Mouse (Mus musculus) ES-E14 (cell line): Measurements from ENCODE around the gene Lefty1. TPM values are rescaled to one million over a fixed set of nuclear protein-coding genes. Genes with fewer than 3 reads are reported as not detected.

Experiments
- DNase-seq: peaks from one replicate; pipeline ENCODE4 v3.0.0-alpha.2; 2013; ENCODE audit warnings: low read depth, low spot score
- H3K27ac ChIP-seq: 2 replicates; pipeline ENCODE4 v1.5.1; 2012; ENCODE audit warnings: low read depth, mild to moderate bottlenecking, low read length, moderate library complexity, mixed read lengths; ENCODE audit not compliant: poor library complexity, insufficient read depth, severe bottlenecking
- H3K36me3 ChIP-seq: 2 replicates; pipeline ENCODE4 v1.6.1; 2012; ENCODE audit warnings: mild to moderate bottlenecking, low read length, moderate library complexity, mixed read lengths; ENCODE audit not compliant: control insufficient read depth, poor library complexity, insufficient read depth, severe bottlenecking
- H3K4me1 ChIP-seq, 2 experiments: fragments of 150-350 bp in 1 of 2; sonication (generic) in 1 of 2; 2 replicates each; pipeline ENCODE4 v1.6.1; 2012; ENCODE audit warnings: low read length in 2 of 2, mild to moderate bottlenecking in 1 of 2, mixed read lengths in 1 of 2; ENCODE audit not compliant: control insufficient read depth in 2 of 2, insufficient read depth in 2 of 2, poor library complexity in 1 of 2
- H3K4me3 ChIP-seq, 2 experiments: fragments of 150-350 bp in 1 of 2; sonication (generic) in 1 of 2; 2 replicates each; pipeline ENCODE4 v1.5.1; 2012; ENCODE audit warnings: low read length in 2 of 2, low read depth in 1 of 2, mild to moderate bottlenecking in 1 of 2, mixed read lengths in 1 of 2; ENCODE audit not compliant: insufficient read depth in 1 of 2, poor library complexity in 1 of 2, severe bottlenecking in 1 of 2
- H3K9ac ChIP-seq: 2 replicates; pipeline ENCODE4 v1.6.1; 2012; ENCODE audit warnings: low read depth, mild to moderate bottlenecking, low read length, mixed read lengths; ENCODE audit not compliant: poor library complexity, insufficient read depth, severe bottlenecking
- H3K9me3 ChIP-seq: fragments of 150-350 bp; sonication (generic); 2 replicates; pipeline ENCODE4 v1.6.1; 2012; ENCODE audit warnings: low read depth, mild to moderate bottlenecking, low read length; ENCODE audit not compliant: control insufficient read depth, insufficient read depth
- CHD2 ChIP-seq: IDR thresholded peaks from 2 replicates; pipeline ENCODE4 v1.6.1; 2014; ENCODE audit warnings: mild to moderate bottlenecking, low read depth, low read length, inconsistent platforms
- HCFC1 ChIP-seq: IDR thresholded peaks from 2 replicates; pipeline ENCODE4 v1.6.1; 2012; ENCODE audit warnings: low read length, inconsistent platforms, borderline replicate concordance; ENCODE audit not compliant: insufficient read depth
- MAFK ChIP-seq: IDR thresholded peaks from 2 replicates; pipeline ENCODE4 v1.6.1; 2014; ENCODE audit warnings: mild to moderate bottlenecking, low read depth, low read length, inconsistent platforms; ENCODE audit not compliant: insufficient read depth
- ZC3H11A ChIP-seq: IDR thresholded peaks from 2 replicates; pipeline ENCODE4 v1.6.1; 2012; ENCODE audit warnings: low read depth, mild to moderate bottlenecking, inconsistent platforms, low read length, borderline replicate concordance
- ZNF384 ChIP-seq: IDR thresholded peaks from 2 replicates; pipeline ENCODE4 v1.6.1; 2012; ENCODE audit warnings: low read depth, low read length, inconsistent platforms
- in situ Hi-C, 2 experiments: fragments of 600-800 bp; cut with MboI; formaldehyde crosslinking; loops; one replicate each; pipeline ENCODE4 v1.15.1; 2025; ENCODE audit warnings: low sequenced_read_pairs in 2 of 2, inconsistent platforms in 1 of 2; ENCODE audit not compliant: unreplicated experiment in 2 of 2
- total RNA-seq: library from RNA; depleted of rRNA; stranded (reverse); fragments of 300-350 nt; gene quantifications from 2 replicates; pipeline ENCODE4 v1.2.3, GENCODE M21; 2012

The Lefty1 gene
- total RNA-seq, 1 experiment: 281 TPM

DNA sequence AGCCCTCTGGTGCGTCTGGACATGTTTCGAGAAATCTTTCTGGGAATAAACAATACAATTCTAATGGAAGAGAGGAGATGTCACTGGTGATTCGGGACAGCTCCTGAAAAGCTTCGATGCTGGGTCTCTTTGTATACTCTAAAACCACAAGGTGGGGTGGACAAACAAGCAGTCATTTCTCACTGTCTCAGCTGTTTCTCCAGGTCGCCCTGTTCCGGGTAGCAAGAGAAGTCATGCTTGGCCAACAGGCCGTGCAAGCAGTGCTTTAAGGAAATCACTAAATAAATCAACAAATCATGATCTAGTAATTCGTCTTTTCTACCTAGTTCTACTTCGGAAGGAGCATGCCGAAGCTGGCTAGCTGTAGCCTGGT lies 31.2 kb upstream of the Lefty1 start:
- H3K27ac ChIP-seq: peak overlapping the region; percentile 54; the same call in 1 of the 2 replicates
- peak overlapping the region; percentile 53; the same call in 1 of the 2 replicates for H3K9ac ChIP-seq
- peak overlapping the region; percentile 38 to 81 for H3K4me3 ChIP-seq
- no peak for DNase-seq
- H3K36me3 ChIP-seq: peaks cover 30% of the 10 kb centered on the region
- no peaks in the 10 kb centered on the region for H3K9me3 ChIP-seq
- peaks cover 4 to 17% of the 10 kb centered on the region in 2 experiments; a peak in 2 of 4 replicates for H3K4me1 ChIP-seq
- in situ Hi-C loops: no loop called here
- TF ChIP-seq ZC3H11A (no peak), ZNF384 (no peak), HCFC1 (no peak), MAFK (no peak), CHD2 (no peak)

DNA sequence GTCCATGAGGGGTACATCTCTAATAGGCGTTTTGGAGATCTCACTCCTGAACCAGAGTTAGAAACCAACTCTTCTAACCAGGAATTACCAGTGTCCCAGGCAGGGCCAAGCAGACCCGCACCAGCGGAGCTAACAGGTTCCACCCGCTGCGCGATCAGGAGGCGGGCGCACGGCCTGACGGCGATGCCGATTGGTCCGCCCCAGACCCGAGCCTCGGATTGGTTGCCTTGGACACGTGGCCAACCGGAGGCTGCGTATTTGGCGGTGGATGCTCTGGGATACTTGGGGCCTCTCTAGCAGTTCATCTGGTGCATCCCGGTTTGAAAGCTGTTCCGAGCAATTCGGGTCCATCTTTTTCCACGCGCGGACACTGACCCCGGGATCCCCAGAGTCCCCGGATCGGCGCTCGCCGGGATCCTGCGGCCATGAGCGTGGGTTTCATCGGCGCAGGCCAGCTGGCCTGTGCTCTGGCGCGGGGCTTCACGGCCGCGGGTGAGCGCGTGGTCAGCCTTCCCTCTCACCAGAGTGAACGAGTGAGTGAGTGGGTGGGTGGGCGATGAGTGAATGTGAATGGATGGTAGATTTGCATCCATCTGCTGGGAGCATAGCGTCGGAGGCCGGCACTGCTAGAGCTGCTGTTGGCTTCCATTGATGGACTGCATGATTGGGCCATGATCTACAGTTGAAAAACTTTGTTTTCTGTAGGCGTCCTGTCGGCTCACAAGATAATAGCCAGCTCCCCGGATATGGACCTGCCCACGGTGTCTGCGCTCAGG lies 30.6 kb upstream of the Lefty1 start, which contains the start of gene Pycr2:
Gene Pycr2, plus strand, starts transcription at position 255 of the 776 bp plus-strand sequence.
- in situ Hi-C loops: no loop called here
- peaks cover 34% of the 10 kb centered on the region for H3K36me3 ChIP-seq
- H3K27ac ChIP-seq: peak within 1 kb of the TSS; percentile 54
- no peaks in the 10 kb centered on the region for H3K9me3 ChIP-seq
- H3K4me3 ChIP-seq: peak within 1 kb of the TSS; percentile 81 to 87
- H3K9ac ChIP-seq: peak within 1 kb of the TSS; percentile 84
- TF ChIP-seq HCFC1 (no peak), CHD2 (peak; percentile 60; the same call in 1 of the 2 replicates)
- DNase-seq: peak; percentile 92
- peaks cover 4 to 21% of the 10 kb centered on the region in 2 experiments; a peak in 2 of 4 replicates for H3K4me1 ChIP-seq

DNA sequence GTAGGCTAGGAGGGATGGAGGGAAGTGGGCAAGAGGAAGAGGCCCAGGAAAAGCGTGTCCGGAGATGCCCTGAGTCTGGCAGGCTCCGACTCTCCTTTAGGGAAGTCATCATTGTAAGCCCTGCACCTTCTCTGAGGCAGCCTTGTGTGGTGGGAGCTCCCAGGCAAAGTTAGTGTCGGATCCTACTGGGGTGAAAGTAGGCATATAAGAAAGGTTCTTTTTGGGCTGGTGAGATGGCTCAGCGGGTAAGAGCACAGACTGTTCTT lies 30.1 kb upstream of the Lefty1 start:
- Histone ChIP-seq H3K27ac (no peak overlapping the region; the same call in 1 of the 2 replicates), H3K4me1 (peaks cover 4 to 22% of the 10 kb centered on the region in 2 experiments; a peak in 2 of 4 replicates)
- no peak for DNase-seq

DNA sequence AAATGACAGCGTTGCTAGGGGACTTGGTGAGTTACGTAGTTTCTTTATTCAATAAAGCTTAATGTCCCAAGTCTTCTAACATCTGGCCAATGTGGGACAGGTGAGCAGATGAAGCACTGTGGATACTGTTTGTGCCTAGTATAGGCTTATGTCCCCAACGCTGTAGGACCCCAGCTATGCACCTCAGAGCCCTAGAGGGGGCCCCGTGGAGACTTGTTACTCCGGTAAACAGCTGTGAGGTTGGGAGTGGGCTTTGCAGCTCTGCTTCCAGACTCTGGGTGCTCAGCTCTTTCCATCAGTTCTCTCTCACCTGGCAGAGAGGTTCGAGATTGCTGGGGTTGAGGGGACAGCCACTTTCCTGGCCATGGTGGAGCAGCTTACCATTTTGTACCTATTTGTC lies 29.5 kb upstream of the Lefty1 start:
- H3K9me3 ChIP-seq: no peaks in the 10 kb centered on the region
- peaks cover 34% of the 10 kb centered on the region for H3K36me3 ChIP-seq
- peak overlapping the region; percentile 16 for H3K9ac ChIP-seq
- peaks cover 4 to 22% of the 10 kb centered on the region in 2 experiments; a peak in 2 of 4 replicates for H3K4me1 ChIP-seq
- in situ Hi-C loops: no loop called here
- no peak for TF ChIP-seq ZC3H11A
- TF ChIP-seq MAFK: no peak
- no peak for TF ChIP-seq CHD2
- TF ChIP-seq HCFC1: no peak
- no peak for TF ChIP-seq ZNF384
- DNase-seq: no peak
- H3K27ac ChIP-seq: no peak overlapping the region
- H3K4me3 ChIP-seq: peak overlapping the region; percentile 81 to 87

More for the DNA sequence above, 30.1 kb upstream of the Lefty1 start:
- in situ Hi-C loops: no loop called here
- Histone ChIP-seq H3K9ac (peak overlapping the region; percentile 84), H3K4me3 (peak overlapping the region; percentile 81 to 87), H3K36me3 (peaks cover 34% of the 10 kb centered on the region), H3K9me3 (no peaks in the 10 kb centered on the region)
- TF ChIP-seq ZC3H11A: no peak
- TF ChIP-seq ZNF384: no peak
- no peak for TF ChIP-seq CHD2
- no peak for TF ChIP-seq HCFC1
- no peak for TF ChIP-seq MAFK
